Mouse (Mus musculus): ENCODE measurements around the gene Ssxb3. TPM values are rescaled to one million over a fixed set of nuclear protein-coding genes. Genes with fewer than 3 reads are reported as not detected.
"Not testable (repeated sequence)": the region's sequence is repeated elsewhere in the genome, so short reads cannot be mapped to it uniquely, and the experiment has no call there.

Gene Ssxb3
- total RNA-seq (2021), result not detected
- long read RNA-seq, experiment 1, result 0 reads
- long read RNA-seq, experiment 2, result 0 reads

DNA sequence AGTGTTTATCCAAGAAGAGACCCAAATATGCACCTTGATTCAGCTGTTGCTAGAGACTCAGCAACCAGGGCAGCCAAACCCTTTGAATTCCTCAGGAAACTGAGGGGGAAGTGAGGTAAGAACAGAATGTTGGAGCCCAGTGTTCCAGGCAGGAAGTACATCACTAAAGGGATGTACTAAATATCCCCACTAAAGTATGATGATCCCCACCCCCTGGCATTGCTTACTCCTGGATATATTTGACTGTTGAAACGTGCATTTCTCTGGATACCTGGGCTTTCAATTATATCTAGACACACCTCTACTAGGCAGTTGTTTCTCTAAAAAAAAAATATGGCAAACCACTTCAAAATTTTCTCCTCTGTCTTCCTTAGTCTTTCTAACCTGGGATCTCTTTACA, at the start of gene Ssxb3:
Gene Ssxb3, minus strand, starts transcription at position 101 of the 400 bp plus-strand sequence.
- DNase-seq, result not testable (repeated sequence)

DNA sequence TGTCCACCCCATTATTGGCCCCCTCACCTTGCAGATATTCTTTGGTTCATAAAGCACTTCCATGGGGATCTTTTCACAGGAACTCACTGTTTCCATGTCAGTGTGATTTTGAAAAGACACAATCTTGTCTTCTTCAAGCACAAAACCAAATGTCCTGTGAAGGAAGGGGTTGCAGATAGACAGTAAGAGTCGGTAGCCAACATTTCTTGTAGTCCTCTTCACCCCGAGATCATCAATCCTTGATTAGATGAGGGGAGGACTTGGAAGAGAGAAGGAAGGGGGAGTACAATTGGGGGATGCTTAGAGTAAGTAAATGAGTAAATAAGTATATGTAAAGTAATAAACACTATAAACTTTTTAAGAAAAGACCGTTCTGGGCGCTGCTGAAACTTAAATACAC, 43.5 kb downstream of the Ssxb3 start, which contains the start of gene Ssxb6:
Gene Ssxb6, minus strand, starts transcription at position 101 of the 400 bp plus-strand sequence.
- DNase-seq, result not testable (repeated sequence)

Other genes starting within 250 kb of the Ssxb3 start
- not detected for gene Ssxb9, start 224.8 kb downstream of the Ssxb3 start, total RNA-seq (2021)
- not detected for gene Ssxb1, start 178.5 kb downstream of the Ssxb3 start, total RNA-seq (2021)
- not detected for gene Ssxb2, start 130.1 kb downstream of the Ssxb3 start, total RNA-seq (2021)
- gene Gm14459, start 66.9 kb downstream of the Ssxb3 start, total RNA-seq (2021), result not detected
- gene Ssxb6, start 43.6 kb downstream of the Ssxb3 start, total RNA-seq (2021), result not detected
- not detected for gene Ssxb8, start 99.0 kb upstream of the Ssxb3 start, total RNA-seq (2021)
- gene Ssx9, start 156.6 kb upstream of the Ssxb3 start, total RNA-seq (2021), result not detected
- gene Ssxb5, start 211.9 kb upstream of the Ssxb3 start, total RNA-seq (2021), result not detected